Mouse (Mus musculus) myocyte (in vitro differentiated cells): ENCODE results near the gene Enah.

ENCODE experiments used
- CEBPB ChIP-seq: IDR thresholded peaks from 2 replicates; pipeline ENCODE4 v1.6.1; 2011; ENCODE audit warnings: mild to moderate bottlenecking, moderate library complexity; ENCODE audit not compliant: poor library complexity, insufficient read depth, severe bottlenecking
- E2F4 ChIP-seq: IDR thresholded peaks from one replicate; pipeline ENCODE4 v1.6.1; 2011; ENCODE audit warnings: mild to moderate bottlenecking, control low read depth, moderate library complexity; ENCODE audit not compliant: insufficient read depth
- MAX ChIP-seq: IDR thresholded peaks from one replicate; pipeline ENCODE4 v1.6.1; 2011; ENCODE audit warnings: low read depth, mild to moderate bottlenecking, control low read depth
- MYOG ChIP-seq, 3 experiments: IDR thresholded peaks; one replicate each; pipeline ENCODE4 v1.6.1; 2011; ENCODE audit warnings: control low read depth in 2 of 3, low read depth in 2 of 3, mild to moderate bottlenecking in 2 of 3; ENCODE audit not compliant: insufficient read length in 2 of 3, control insufficient read depth in 1 of 3, insufficient read depth in 1 of 3
- POLR2A ChIP-seq: IDR thresholded peaks from one replicate; pipeline ENCODE4 v1.6.1; 2011; ENCODE audit warnings: low read depth, mild to moderate bottlenecking, control low read depth, moderate library complexity; ENCODE audit not compliant: insufficient read length
- POLR2AphosphoS2 ChIP-seq: IDR thresholded peaks from one replicate; pipeline ENCODE4 v1.6.1; 2011; ENCODE audit warnings: low read depth, control low read depth; ENCODE audit not compliant: insufficient read length
- REST ChIP-seq: IDR thresholded peaks from one replicate; pipeline ENCODE4 v1.6.1; 2011; ENCODE audit warnings: mild to moderate bottlenecking, control low read depth, moderate library complexity; ENCODE audit not compliant: insufficient read depth, insufficient read length
- SRF ChIP-seq: IDR thresholded peaks from one replicate; pipeline ENCODE4 v1.6.1; 2011; ENCODE audit warnings: low read depth; ENCODE audit not compliant: control insufficient read depth, insufficient read length
- TCF12 ChIP-seq: IDR thresholded peaks from one replicate; pipeline ENCODE4 v1.6.1; 2011; ENCODE audit warnings: mild to moderate bottlenecking, control low read depth; ENCODE audit not compliant: poor library complexity, insufficient read depth, severe bottlenecking
- USF1 ChIP-seq: IDR thresholded peaks from one replicate; pipeline ENCODE4 v1.6.1; 2011; ENCODE audit warnings: low read depth, mild to moderate bottlenecking, control low read depth, moderate library complexity

- TF ChIP-seq SRF (no peak), POLR2A (no peak), E2F4 (no peak), MAX (no peak), MYOG (IDR thresholded peaks at IDR 0.05; ENCODE audit: control insufficient read depth in 1 of 3, insufficient read depth in 1 of 3, insufficient read length in 2 of 3, low read depth in 2 of 3) (no peak), CEBPB (no peak), REST (no peak), USF1 (no peak), TCF12 (no peak), POLR2AphosphoS2 (no peak)
These were observed 122.8 kb downstream of the Enah start for GRCm38 (mm10) chr1:181896991-181897390.
